Mouse (Mus musculus) natural killer cell, adult 2 months (primary cell): ENCODE measurements around the gene Icam5.
A peak's percentile ranks its signal among the peaks of the same experiment; 100 is the strongest.
"Not testable (repeated sequence)": the region's sequence is repeated elsewhere in the genome, so short reads cannot be mapped to it uniquely, and the experiment has no call there.

ENCODE experiments used
- DNase-seq, 2 experiments: peaks; one replicate each; pipeline ENCODE4 v3.0.0; 2022; ENCODE audit warnings: low spot score in 2 of 2

The Icam5 gene

DNA sequence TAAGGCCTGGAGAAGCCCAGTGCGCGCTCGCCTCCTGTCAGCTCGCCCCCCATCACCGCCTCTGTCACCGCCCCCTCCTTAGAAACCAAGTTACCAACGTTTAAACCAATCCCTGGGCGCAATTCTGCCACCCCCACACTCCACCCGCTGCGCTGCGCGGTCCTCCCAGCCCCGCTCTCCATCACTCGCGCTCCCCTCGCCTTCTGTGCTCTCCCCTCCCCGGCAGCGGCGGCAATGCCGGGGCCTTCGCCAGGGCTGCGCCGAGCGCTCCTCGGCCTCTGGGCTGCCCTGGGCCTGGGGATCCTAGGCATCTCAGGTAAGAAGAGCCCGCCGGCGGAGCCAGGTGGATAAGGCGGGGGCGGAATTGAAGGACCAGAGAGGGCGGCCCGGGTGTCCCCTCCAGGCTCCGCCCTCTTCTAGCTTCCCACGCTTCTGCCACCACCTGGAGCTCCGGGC is at the start of gene Icam5:
Gene Icam5, plus strand, starts transcription at position 178 of the 456 bp plus-strand sequence.
- no peak for DNase-seq

DNA sequence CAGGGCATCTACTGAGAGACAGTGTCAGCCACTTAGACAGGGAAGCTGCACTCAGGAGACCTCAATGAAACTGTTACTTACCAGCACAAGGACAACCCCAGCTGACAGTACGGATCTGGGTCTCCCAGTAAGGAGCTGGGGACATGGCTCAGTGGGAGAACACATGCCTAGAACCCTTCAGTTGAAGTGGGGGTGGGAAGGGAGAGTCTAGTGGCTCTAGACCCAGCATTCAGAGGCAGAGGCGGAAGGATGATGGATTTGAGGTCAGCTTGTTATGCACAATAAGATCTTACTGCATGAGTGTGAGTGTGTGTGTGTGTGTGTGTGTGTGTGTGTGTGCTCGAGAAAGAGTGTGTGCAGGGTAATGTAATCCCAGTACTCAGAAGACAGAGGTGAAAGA is 49.7 kb upstream of the Icam5 start:
- no peak for DNase-seq

DNA sequence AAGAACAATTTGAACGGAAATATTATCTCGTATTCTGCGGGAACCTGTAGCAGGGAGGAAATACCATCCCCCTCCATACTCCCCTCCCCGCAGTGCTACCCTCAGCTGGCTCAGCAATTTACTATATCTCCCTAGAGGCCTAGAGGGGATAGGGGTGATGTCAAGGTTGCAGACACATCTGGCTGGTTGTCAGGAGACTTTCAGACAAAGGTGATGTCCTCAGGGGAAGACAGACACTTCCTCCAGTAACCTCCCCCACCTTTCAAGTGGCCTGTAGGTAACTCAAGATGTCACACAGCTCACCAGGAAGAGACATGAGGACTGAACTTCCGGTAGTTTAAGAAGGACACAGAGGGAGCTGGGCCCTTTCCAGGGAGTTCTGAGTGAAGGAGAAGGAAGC is 48.7 kb upstream of the Icam5 start:
- DNase-seq, result no peak

DNA sequence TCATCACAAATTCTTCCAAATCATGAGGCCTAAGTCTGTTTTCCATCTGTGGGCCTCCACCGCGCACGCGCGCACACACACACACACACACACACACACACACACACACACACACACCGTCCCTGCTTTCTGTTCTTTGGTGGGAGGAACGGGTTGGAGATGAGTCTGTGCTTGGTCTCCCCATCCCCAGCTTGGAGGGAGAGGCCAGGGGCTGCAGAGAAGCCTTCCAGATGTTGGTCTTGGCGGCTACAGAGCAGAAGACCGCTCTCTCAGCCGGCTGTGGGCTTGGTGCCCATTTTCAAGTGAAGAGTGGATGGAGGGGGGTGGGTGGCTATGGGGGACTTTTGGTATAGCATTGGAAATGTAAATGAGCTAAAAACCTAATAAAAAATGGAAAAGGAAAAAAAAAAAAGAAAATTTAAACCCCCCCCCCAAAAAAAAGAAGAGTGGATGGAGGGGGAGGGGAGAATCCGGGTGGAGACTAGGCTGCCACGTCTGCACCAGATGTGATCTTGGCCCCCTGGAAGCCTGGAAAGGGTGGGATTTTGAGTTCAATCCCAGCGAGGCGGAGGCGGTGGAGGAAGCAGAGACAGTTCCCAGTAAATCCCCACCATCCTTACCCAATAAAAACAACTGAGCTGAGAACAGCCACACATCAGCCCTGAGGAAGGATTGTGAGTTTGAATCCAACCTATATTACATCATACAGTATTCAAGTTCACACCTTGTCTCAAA is 44.8 kb upstream of the Icam5 start:
- no peak for DNase-seq

DNA sequence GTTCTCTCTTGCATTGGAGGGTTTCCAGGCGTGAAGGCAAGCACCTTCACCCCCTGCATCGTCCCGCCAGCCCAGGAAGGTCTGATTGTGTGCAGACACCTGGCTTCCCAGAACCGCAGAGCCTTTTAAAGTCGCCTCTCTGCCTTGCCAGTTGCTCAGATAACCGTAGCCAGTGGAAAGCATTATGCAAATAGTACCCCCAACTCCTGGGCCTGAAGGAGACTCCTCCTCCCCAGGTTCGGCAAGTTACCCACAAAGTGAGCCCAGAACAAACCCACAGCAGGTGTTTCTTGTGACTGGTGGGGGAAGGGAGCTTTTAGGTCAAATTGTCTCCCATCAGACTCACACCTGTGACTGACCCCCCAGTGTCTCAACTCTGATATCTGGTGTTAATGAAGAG is 43.9 kb upstream of the Icam5 start:
- DNase-seq, result no peak

DNA sequence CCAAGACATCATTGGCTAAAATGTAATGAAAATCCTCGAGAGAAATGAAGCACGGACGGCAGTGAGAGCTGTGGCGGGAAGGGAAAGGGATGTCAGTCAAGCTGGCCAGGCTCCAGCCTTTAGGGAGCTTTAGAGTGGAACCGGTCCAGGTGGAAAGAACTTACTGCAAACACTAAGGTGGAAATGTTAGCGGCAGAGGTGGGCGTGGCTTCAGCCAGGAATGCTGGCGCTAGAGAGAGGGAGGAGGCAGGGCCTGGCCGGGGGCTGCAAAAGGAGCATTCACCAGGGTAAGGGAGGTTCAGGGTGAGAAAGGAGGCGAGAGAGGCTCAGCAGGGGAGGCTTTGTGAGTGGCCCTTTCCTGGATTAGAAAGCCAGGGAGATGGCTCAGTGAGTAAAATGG is 41.0 kb upstream of the Icam5 start:
- DNase-seq, result no peak

DNA sequence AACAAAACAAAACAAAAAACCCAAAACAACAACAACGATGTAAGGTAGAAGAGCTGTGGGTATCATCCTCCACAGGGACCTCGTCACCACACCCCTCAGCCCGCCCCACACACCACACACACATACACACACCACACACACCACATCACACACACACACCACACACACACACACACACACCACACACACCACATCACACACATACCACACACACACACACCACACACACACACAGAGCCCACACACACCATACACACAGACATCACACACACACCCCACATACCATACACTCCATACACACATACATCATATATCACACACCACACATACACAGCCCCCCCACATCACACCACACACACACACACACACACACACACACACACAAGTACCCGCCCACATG is 40.3 kb upstream of the Icam5 start:
- DNase-seq, result no peak

DNA sequence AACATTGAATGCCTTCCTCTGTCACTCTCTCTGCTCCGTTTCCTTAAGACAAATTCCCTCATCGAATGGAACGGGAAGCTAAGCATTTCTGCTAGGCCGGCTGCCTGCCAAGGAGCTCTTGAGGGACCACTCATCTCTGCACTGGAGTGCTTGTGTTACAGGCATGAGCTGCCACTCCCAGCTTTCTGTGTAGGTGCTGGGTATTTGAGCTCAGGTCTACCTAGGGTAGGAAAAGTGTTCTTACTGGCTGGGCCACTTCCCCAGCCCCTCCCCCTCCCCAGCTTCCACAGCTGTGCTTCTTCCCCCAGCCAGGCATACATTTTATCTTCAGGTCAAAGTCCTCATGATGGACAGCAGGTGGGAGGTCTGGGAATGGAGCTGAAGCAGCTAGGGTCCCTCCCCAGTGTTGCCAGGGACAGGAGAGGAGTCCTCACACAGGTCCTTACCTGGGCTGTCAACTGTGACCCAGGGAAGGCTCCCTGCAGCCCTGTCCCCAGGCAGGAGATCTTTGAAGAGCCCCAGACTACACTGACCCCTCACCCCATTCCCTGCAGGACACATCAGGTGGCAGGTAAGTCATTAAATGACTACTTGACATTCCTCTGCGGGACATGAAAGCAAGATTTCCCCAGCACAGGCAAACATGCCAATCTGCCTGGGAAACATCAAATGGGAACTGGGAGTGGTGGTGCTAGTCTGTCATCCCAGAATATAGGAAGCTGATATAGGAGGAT is 38.5 kb upstream of the Icam5 start:
- no peak for DNase-seq

DNA sequence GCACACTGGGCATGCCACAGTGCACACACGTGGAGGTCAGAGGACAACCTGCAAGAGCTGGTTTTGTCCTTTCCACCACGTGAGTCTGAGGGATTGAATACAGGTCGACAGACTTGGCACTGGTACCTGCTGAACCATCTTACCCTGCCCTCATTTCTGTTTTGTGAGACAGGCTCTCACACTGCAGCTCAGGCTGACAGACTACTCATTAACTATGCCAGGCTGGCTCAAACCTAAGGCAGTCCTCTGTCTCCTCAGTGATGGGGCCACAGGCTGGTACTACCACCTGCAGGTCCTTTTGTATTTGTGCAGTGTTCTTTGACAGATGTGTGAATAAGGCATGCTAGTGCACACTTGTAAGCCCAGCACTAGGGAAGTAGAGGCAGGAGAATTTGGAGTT is 36.8 kb upstream of the Icam5 start:
- DNase-seq, result no peak

DNA sequence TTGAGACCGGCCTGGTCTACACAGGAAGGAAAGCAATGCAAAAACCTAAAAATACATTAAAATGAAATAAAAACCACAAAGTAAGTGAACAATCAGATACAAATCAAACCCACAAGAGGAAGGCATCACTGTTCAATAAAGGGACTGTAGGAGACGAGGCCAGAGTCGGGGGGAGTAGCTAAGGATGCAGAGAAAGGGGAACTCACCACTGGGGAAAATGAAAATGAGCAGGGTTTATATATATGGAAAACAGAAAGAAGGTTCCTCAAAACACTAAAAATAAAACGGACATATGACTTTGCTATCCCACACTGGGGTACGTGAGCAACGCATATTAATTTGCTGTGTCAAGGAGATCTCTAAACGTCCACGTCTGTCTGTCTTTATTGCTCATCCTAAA is 34.8 kb upstream of the Icam5 start:
- DNase-seq, result no peak

DNA sequence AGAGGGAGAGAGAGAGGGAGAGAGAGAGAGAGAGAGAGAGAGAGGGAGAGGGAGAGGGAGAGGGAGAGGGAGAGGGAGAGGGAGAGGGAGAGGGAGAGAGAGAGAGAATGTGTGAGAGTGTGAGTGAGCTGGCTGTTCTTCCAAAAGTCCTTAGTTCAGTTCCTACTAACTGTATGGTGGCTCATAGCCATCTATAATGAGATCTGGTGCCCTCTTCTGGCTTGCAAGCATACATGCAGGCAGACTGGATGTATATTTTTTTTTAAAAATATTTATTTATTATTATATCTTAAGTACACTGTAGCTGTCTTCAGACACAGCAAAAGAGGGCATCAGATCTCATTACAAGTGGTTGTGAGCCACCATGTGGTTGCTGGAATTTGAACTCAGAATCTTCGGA is 33.5 kb upstream of the Icam5 start:
- peak in 1 of 2 experiments; percentile 17 for DNase-seq

DNA sequence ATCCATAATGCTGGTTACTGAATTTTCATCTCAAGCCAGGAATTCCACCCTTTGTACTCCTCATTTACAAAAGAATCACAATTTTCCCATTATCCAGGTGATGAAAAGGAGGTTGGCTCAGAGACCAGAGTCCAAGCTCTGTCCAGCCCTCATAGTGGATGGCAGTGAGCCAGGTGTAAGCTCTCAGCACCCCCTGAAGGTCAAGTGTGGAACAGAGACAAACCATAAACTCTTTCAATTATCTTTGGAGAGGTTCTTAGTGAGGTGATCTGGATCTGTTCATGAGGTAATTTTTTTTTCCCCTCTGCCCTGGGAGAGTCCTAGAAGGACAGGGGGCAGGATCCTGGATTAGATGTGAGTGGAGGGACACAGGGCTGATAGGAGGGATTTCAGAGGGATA is 31.1 kb upstream of the Icam5 start:
- peak in 1 of 2 experiments; percentile 18 for DNase-seq

DNA sequence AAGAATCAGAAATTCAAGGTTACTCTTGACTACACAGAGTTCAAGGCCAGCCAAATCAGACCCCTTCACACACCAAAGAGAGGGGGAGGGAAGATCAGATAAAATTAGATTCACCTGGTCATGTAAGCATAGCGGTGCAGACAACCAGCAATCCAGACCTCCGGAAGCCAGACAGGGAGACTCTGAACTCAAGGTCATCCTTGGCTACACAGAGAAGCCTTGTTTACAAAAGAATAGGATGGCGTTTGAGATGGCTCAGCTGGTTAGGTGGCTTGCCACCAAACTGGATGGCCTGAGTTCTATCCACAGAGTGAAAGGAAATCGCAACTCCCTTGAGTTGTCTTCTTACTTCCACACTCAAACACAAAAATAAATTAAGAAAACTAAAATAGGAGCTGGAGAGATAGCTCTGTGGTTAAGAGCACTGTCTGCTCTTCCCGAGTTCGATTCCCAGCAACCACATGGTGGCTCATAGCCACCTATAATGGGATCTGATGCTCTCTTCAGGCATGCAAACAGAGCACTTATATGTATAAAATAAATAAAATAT is 30.1 kb upstream of the Icam5 start:
- DNase-seq, result no peak

DNA sequence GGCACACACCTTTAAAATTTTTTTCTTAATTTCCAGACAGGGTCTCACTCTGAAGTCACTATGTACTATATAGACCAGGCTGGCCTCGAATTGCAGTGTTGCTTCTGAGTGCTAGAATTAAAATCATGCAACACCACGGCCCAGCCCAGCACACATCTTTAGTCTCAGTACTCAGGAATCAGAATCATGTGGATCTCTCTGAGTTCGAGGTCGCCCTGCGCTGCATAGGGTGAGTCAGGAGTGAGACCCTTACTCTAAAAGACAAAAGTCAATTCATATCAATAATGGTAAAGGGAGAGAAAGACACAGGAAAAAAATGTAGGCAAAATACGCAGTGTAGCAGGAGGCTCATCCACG is 29.6 kb upstream of the Icam5 start:
- DNase-seq, result no peak

DNA sequence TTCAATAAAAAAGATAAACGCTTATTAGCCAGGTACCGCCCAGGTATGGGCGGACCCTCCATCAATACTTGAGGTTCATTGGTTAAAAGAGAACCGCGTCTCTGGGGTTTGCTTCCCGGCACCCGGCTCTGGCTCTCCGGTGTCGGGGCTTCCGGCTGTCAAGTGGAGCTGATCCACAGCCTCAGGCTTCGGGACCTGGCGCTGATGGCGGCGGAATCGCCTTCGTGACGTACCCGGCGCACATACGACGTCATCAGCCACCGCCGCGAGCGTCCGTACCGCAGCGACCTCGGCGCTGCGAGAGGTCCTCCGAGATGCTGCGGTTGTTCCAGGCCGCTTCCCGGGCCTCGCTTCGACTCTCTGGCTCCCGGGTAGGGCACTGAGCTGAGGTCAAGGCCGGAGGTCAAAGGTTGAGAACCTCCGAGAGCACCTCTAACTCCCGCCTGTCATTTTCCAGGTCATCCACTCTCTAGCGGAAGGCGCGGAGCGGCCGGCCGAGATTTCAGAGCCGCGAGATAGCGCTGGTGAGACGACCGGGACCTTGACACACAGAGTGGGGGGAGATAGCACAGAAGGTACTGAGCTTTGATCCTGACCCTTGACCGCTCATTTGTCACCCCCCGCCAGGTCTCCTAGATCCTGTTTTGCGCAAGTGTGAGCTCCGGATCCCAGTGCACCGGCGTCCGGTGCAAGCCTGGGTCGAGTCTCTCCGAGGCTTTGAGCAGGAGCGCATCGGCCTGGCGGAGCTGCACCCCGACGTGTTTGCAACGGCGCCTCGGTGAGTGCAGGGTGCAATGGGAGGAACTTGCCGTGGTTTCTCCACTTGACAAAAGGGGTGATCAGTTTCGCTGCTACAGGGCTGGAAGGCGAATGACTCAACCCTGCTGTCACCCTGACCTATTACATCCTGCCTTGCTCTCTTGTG is 29.0 kb upstream of the Icam5 start, which contains the start of gene Mrpl4:
Gene Mrpl4, plus strand, starts transcription at position 112 of the 925 bp plus-strand sequence.
- DNase-seq, result peak; percentile 79 to 86

DNA sequence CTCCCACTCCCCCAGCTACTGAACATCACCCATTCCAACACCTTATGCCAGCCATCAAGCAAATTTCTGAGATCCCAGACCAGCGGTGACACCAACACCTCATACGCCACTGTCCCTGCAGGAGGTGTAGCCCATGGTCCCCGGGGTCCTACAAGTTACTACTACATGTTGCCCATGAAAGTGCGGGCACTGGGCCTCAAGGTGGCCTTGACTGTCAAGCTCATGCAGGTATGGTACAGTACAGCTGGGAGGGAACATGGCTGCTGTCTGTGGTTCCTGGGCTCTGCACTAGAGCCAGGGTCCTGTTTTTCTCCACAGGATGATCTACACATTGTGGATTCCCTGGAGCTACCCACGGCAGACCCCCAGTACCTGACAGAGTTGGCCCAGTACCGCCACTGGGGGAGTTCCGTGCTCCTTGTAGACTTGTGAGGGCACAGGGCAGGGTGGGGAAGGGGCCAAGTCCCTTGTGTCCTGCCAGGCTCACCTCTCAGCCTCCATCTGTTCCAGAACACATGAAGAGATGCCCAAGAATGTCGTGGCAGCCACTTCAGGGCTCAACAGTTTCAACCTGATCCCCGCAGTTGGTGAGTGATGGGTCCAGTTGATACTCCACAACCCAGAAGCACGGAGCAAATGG is 24.4 kb upstream of the Icam5 start:
- DNase-seq, result no peak

DNA sequence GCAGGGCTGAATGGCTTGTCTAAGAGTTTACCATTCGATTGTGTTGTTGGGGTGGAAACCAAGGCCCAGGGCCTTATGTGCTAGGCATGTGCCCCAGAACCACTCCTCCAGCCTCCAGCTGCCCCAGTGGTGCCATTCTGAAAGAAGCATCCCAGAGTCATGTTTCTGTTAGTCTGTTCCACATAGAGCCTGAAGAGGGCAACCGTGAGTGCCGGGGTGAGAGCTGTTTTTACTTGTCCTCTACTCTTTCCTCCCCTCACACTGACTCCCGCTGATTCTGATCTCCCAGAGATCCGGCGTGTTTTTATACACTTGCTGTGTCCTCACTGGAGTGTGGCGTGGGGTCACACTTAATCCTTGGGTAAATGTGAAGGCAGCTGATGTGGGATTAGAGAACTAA is 23.9 kb upstream of the Icam5 start:
- no peak for DNase-seq

DNA sequence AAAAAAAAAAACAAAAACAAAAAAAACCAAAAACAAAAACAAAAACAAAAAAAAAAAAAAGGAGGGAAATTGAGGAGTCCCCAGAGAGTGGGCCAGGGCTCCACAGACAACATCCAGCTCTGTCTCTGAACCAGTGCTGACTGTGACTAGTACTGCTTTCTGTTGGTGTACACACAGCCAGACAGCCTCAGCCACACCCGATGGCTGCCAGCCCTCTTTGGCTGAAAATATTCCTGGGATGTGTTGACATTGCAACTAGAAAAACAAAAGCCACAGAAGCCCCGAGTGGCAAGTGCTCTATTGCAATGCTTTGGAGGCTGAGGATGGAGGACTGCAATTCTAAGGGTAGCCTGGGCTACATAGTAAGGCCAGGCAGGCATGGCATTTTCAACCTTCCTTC is 21.5 kb upstream of the Icam5 start:
- DNase-seq, result no peak

DNA sequence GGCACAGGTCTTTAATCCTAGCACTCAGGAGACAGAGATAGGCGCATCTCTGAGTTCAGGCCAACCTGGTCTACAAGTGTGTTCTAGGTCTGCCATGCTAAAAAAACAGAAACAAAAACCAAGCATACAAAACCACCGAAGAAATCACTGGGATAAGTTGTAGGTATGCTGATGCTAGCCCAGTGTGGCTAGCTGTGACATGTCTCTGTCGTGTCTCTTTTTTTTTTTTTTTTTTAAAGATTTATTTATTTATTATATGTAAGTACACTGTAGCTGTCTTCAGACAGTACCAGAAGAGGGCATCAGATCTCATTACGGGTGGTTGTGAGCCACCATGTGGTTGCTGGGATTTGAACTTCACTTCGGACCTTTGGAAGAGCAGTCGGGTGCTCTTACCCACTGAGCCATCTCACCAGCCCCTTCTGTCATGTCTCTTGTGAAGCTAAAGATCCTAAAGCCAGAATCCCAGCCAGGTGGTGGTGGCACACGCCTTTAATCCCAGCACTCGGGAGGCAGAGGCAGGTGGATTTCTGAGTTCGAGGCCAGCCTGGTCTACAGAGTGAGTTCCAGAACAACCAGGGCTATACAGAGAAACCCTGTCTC is 20.8 kb upstream of the Icam5 start:
- not testable (repeated sequence) for DNase-seq

DNA sequence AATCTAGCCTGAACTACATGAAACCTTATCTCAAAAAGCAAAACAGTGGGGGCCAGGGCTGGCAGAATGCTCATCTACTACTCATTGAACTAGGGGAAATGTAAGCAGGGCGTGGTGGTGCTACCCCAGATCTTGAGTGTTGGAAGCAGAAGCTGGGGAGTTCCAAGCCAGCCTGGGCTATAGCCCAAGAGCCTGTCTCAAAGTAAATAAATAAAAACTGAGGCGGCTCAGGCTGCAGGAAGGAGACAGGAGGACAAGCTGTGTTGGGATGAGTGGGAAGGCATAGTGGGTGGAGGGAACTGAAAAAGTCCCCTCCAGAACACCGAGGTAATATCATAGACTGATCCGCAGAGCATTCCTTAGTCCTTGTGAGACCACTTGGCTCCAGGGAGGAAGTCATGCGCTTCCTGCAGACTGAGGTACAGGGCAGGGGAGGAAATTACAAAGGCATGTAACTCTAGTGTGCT is 20.0 kb upstream of the Icam5 start:
- no peak for DNase-seq

DNA sequence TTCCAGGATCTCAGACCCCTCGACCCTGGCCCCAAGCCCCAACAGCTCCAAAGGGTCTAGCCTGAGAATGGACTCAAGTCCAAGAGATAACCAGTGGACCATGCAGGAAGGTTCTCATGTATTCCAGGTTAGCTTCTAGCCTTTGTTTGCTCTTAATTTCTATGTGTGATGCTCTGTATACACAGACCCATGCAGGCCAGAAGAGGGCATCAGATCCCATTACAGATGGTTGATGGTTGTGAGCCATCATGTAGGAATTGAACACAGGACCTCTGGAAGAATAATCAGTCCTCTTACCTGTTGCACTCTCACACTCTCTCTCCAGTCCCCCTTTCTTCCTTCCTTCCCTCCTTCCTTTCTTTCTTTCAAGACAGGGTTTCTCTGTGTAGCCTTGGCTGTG is 19.5 kb upstream of the Icam5 start:
- DNase-seq, result no peak
